Mouse (Mus musculus) embryonic facial prominence, embryonic 12.5 days (tissue): ENCODE results near the gene Gbx2. TPM values are rescaled to one million over a fixed set of nuclear protein-coding genes. Genes with fewer than 3 reads are reported as not detected.

Experiments
- ATAC-seq: fragments of 200-750 bp; cut with Nextera tagmentation; 2 replicates; pipeline ENCODE4 v1.8.0; 2017; ENCODE audit not compliant: insufficient number of reproducible peaks, insufficient read depth, low FRiP score, low TSS enrichment
- H3K27ac ChIP-seq: fragments of 300-500 bp; sonication (generic); 2 replicates; pipeline ENCODE4 v1.5.1; 2016; ENCODE audit warnings: mild to moderate bottlenecking
- H3K27me3 ChIP-seq: fragments of 300-500 bp; sonication (generic); 2 replicates; pipeline ENCODE4 v1.6.1; 2016; ENCODE audit warnings: mild to moderate bottlenecking, moderate library complexity
- H3K36me3 ChIP-seq: fragments of 300-500 bp; sonication (generic); 2 replicates; pipeline ENCODE4 v1.6.1; 2016; ENCODE audit warnings: mild to moderate bottlenecking
- H3K4me1 ChIP-seq: fragments of 300-500 bp; sonication (generic); 2 replicates; pipeline ENCODE4 v1.6.1; 2016
- H3K4me2 ChIP-seq: fragments of 300-500 bp; sonication (generic); replicated peaks from 2 replicates; pipeline ENCODE4 v1.6.1; 2016; ENCODE audit warnings: mild to moderate bottlenecking, moderate library complexity
- H3K4me3 ChIP-seq: fragments of 300-500 bp; sonication (generic); 2 replicates; pipeline ENCODE4 v1.5.1; 2016; ENCODE audit warnings: mild to moderate bottlenecking
- H3K9ac ChIP-seq: fragments of 300-500 bp; sonication (generic); 2 replicates; pipeline ENCODE4 v1.6.1; 2016; ENCODE audit warnings: mild to moderate bottlenecking, moderate library complexity
- H3K9me3 ChIP-seq: fragments of 300-500 bp; sonication (generic); 2 replicates; pipeline ENCODE4 v1.6.1; 2016; ENCODE audit warnings: mild to moderate bottlenecking, moderate library complexity
- WGBS: fragments of 180-500 bp; shearing (Covaris S2); methylation state at CpG from one replicate; pipeline ENCODE4 v1.1.7; 2016; 5-methylcytosine and 5-hydroxymethylcytosine counted together
- polyA plus RNA-seq: library from polyadenylated mRNA; unstranded; fragments of >200 nt; fragmentation: Nextera tagmentation; extraction: Ambion mirVana; gene quantifications from 2 replicates; pipeline ENCODE4 v1.2.1, GENCODE M21; 2016

The Gbx2 gene
- polyA plus RNA-seq = 2.2 and 3.1 TPM in 2 replicates

- peaks cover 44% of the 10 kb centered on the region for H3K4me1 ChIP-seq
- peak within 1 kb of the TSS; percentile 44 for H3K4me3 ChIP-seq
- no peak within 1 kb of the TSS for H3K27ac ChIP-seq
Measured at GRCm38 (mm10) chr1:89931120-89931519, at the start of gene Gbx2. Gene Gbx2, minus strand, starts transcription at chr1:89931179.

GRCm38 (mm10) chr1:89977261-89977660, 46.3 kb upstream of the Gbx2 start:
- no peaks in the 10 kb centered on the region for H3K36me3 ChIP-seq
- no peak overlapping the region for H3K9ac ChIP-seq
- WGBS = 88% methylated on average over 8 of the region's 8 CpGs
- ATAC-seq = no peak
- no peaks in the 10 kb centered on the region for H3K4me1 ChIP-seq
- no peak overlapping the region for H3K4me3 ChIP-seq
- H3K27me3 ChIP-seq = no peaks in the 10 kb centered on the region
- H3K9me3 ChIP-seq = no peaks in the 10 kb centered on the region
- H3K4me2 ChIP-seq = no peak overlapping the region
- H3K27ac ChIP-seq = no peak overlapping the region

More at GRCm38 (mm10) chr1:89931120-89931519, at the start of gene Gbx2:
- no peak for ATAC-seq
- no peaks in the 10 kb centered on the region for H3K9me3 ChIP-seq
- under 1% methylated on average over 33 of the region's 33 CpGs for WGBS
- no peaks in the 10 kb centered on the region for H3K36me3 ChIP-seq
- H3K27me3 ChIP-seq = peaks cover 88% of the 10 kb centered on the region
- H3K4me2 ChIP-seq = peak within 1 kb of the TSS; percentile 72
- peak within 1 kb of the TSS; percentile 51 for H3K9ac ChIP-seq

- H3K9me3 ChIP-seq = no peaks in the 10 kb centered on the region
- H3K4me2 ChIP-seq = no peak overlapping the region
- H3K4me1 ChIP-seq = no peaks in the 10 kb centered on the region
- ATAC-seq = no peak
- H3K27me3 ChIP-seq = peaks cover 3% of the 10 kb centered on the region
- no peak overlapping the region for H3K9ac ChIP-seq
- no peaks in the 10 kb centered on the region for H3K36me3 ChIP-seq
- 82% methylated on average over 8 of the region's 8 CpGs for WGBS
- H3K4me3 ChIP-seq = no peak overlapping the region
- no peak overlapping the region for H3K27ac ChIP-seq
Measured at GRCm38 (mm10) chr1:89976411-89976810, 45.4 kb upstream of the Gbx2 start.

DNA sequence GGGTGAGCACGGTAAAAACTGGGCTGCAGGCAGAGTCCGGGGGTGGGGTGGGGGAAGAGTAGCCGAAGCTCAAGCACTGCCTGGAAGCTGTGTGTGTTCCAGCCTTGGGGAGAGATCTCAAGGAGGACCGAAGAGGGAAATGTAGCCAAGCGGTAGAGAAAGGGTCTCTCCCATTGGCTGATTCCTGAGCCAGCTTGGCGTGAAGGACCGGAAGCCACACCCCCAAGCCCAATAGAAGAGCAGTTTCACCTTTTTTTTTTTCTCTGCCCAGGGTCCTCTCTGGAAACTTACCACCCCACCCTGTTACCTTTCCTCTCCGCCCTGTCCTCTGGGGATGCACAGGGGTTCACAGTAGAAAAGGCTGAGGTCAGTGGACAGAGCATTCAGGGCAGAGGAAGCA, 43.6 kb upstream of the Gbx2 start:
- H3K27ac ChIP-seq = no peak overlapping the region
- H3K36me3 ChIP-seq = no peaks in the 10 kb centered on the region
- WGBS = 71% methylated on average over 8 of the region's 8 CpGs
- no peaks in the 10 kb centered on the region for H3K9me3 ChIP-seq
- no peaks in the 10 kb centered on the region for H3K4me1 ChIP-seq
- no peak for ATAC-seq
- no peak overlapping the region for H3K4me2 ChIP-seq
- H3K9ac ChIP-seq = no peak overlapping the region
- H3K27me3 ChIP-seq = peaks cover 22% of the 10 kb centered on the region
- H3K4me3 ChIP-seq = no peak overlapping the region

GRCm38 (mm10) chr1:89971848-89972247, 40.9 kb upstream of the Gbx2 start:
- 34% methylated on average over 8 of the region's 8 CpGs for WGBS
- ATAC-seq = no peak
- peaks cover 49% of the 10 kb centered on the region for H3K27me3 ChIP-seq

DNA sequence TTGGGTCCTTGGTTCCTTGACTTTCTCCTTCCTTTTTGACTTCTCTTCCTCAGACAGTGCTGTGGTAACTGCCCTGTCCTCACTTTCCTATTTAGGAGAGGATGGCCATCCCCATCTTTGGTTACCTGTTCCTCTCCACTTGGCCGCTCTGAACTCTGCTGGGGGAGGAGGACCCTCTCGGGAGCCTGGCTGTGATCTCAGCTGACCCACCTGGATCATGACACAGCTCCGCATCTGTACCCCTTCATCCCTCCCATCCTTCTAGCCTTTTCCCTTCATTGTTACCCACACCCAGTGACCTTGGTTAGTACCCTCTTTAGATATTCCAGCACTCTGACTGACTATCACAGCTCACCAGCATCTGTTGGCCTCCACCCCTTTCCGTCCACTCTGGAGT, 38.7 kb upstream of the Gbx2 start:
- no peak for ATAC-seq
- no peak overlapping the region for H3K4me2 ChIP-seq
- no peak overlapping the region for H3K27ac ChIP-seq
- H3K36me3 ChIP-seq = no peaks in the 10 kb centered on the region
- WGBS = 81% methylated on average over 4 of the region's 4 CpGs
- H3K4me1 ChIP-seq = peaks cover 3% of the 10 kb centered on the region; the same call in 1 of the 2 replicates
- no peak overlapping the region for H3K4me3 ChIP-seq
- H3K9me3 ChIP-seq = no peaks in the 10 kb centered on the region
- H3K9ac ChIP-seq = no peak overlapping the region
- peaks cover 53% of the 10 kb centered on the region for H3K27me3 ChIP-seq

More at GRCm38 (mm10) chr1:89971848-89972247, 40.9 kb upstream of the Gbx2 start:
- Histone ChIP-seq H3K9me3 (no peaks in the 10 kb centered on the region), H3K4me3 (no peak overlapping the region), H3K27ac (no peak overlapping the region), H3K4me2 (no peak overlapping the region), H3K4me1 (peaks cover 3% of the 10 kb centered on the region; the same call in 1 of the 2 replicates), H3K36me3 (no peaks in the 10 kb centered on the region), H3K9ac (no peak overlapping the region)

DNA sequence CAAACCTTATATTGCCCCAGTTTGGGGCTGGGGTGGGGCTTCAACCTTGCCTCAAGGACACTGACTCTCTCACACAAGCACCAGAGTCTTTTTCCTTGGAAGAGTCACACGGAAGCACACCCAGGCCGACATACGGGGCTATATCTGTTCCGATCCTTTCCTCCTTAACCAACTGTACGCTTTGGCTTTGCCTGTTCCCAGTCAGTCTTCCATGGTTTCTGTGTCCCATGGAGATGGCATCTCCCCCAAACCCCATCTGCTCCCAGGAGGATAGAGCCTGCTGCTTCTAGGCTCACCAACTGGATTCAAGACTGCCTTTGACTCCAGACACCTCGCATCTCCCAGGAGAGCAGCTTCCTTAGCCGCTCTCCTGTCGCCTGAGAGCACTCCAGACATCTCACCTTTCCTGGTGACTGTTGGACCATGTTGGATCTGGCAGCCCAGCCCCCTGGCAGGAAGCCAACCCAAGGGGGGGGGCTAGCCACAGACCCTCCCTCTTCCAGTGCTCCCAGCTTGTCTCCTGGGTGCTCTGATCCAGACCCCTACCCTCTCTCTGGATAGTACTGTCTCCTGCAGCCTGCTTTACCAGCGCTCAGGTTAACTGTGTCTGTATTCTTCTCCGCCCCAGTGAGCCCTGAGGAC, 38.2 kb upstream of the Gbx2 start:
- H3K4me2 ChIP-seq = peak overlapping the region; percentile 95; the same call in 1 of the 2 replicates
- H3K4me1 ChIP-seq = peaks cover 3% of the 10 kb centered on the region; the same call in 1 of the 2 replicates
- H3K4me3 ChIP-seq = peak overlapping the region; percentile 69; the same call in 1 of the 2 replicates
- no peak overlapping the region for H3K9ac ChIP-seq
- no peaks in the 10 kb centered on the region for H3K9me3 ChIP-seq
- no peak for ATAC-seq
- H3K27ac ChIP-seq = no peak overlapping the region
- H3K36me3 ChIP-seq = no peaks in the 10 kb centered on the region
- WGBS = 60% methylated on average over 10 of the region's 10 CpGs
- H3K27me3 ChIP-seq = peaks cover 58% of the 10 kb centered on the region

DNA sequence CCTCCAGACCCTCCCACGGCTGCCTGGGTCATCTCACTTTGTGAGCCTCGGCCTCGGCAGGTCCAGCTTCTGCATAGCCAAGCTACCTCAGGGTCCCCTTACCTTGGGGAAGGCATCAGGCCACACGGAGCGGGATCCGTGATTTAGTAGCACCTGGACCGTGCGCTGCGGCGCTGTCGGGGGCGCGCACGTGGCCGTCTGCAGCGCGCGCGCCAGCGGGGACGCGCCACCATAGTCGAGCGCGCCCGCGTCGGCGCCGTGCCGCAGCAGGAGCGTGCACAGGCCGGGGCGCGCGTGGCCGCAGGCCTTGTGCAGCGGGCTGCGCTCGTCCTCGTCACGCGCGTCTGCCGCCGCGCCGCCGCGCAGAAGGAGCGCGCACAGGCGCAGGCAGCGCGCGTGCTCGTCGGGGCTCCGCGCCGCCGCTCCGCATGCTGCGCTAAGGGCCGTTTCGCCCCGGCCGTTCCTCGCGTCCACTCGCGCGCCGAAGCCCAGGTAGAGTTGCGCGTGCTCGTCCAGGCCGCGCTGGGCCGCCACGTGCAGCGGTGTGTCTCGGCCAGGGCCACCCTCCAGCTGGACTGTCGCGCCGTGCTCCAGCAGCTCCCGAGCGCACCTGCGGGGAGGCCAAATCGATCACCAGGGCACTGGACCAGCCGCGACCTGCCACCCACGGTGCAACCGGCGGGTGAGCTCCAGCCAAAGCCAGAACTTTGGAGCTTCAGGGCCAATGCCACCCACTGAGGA, 37.3 kb upstream of the Gbx2 start:
- Histone ChIP-seq H3K27ac (no peak overlapping the region), H3K27me3 (peaks cover 60% of the 10 kb centered on the region), H3K9ac (peak overlapping the region; percentile 68), H3K9me3 (no peaks in the 10 kb centered on the region), H3K4me2 (peak overlapping the region; percentile 95), H3K4me1 (peaks cover 3% of the 10 kb centered on the region; the same call in 1 of the 2 replicates), H3K36me3 (no peaks in the 10 kb centered on the region), H3K4me3 (peak overlapping the region; percentile 69)
- under 1% methylated on average over 94 of the region's 95 CpGs for WGBS
- ATAC-seq = no peak

DNA sequence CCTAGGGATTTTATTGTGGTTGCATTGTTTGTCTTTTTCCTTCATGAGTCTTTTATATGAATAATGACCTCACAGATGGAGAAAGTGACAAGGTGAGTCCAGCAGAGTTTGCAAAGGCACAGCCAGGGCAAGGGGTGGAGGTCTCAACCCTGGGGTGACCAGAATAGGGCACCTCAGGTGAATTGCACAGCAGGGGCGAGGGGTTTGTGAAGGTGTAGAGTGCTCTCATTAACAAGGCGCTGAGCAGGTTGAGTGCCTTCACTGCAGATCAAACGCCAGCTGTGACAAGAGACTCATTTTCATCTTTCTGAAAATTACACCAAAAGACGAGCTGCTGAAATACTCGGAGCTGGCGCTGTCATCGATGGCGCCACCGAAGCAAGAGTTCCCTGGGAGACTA, 36.6 kb upstream of the Gbx2 start:
- ATAC-seq = no peak
- 27% methylated on average over 9 of the region's 9 CpGs for WGBS

GRCm38 (mm10) chr1:89964426-89964825, 33.4 kb upstream of the Gbx2 start:
- peaks cover 60% of the 10 kb centered on the region for H3K27me3 ChIP-seq
- peaks cover 13% of the 10 kb centered on the region; the same call in 1 of the 2 replicates for H3K4me1 ChIP-seq
- 69% methylated on average over 12 of the region's 12 CpGs for WGBS
- H3K36me3 ChIP-seq = no peaks in the 10 kb centered on the region
- H3K9ac ChIP-seq = no peak overlapping the region
- no peak overlapping the region for H3K27ac ChIP-seq
- no peak for ATAC-seq
- no peaks in the 10 kb centered on the region for H3K9me3 ChIP-seq
- no peak overlapping the region for H3K4me2 ChIP-seq
- no peak overlapping the region for H3K4me3 ChIP-seq

More for the DNA sequence above, 36.6 kb upstream of the Gbx2 start:
- peak overlapping the region; percentile 69; the same call in 1 of the 2 replicates for H3K4me3 ChIP-seq
- H3K36me3 ChIP-seq = no peaks in the 10 kb centered on the region
- peak overlapping the region; percentile 95 for H3K4me2 ChIP-seq
- peaks cover 67% of the 10 kb centered on the region for H3K27me3 ChIP-seq
- no peaks in the 10 kb centered on the region for H3K9me3 ChIP-seq
- H3K9ac ChIP-seq = no peak overlapping the region
- peaks cover 6% of the 10 kb centered on the region; the same call in 1 of the 2 replicates for H3K4me1 ChIP-seq
- no peak overlapping the region for H3K27ac ChIP-seq

- no peak overlapping the region for H3K4me3 ChIP-seq
- no peaks in the 10 kb centered on the region for H3K9me3 ChIP-seq
- H3K4me2 ChIP-seq = no peak overlapping the region
- H3K9ac ChIP-seq = no peak overlapping the region
- H3K4me1 ChIP-seq = peaks cover 10% of the 10 kb centered on the region; the same call in 1 of the 2 replicates
- H3K27ac ChIP-seq = no peak overlapping the region
- H3K36me3 ChIP-seq = no peaks in the 10 kb centered on the region
- no peak for ATAC-seq
- H3K27me3 ChIP-seq = peaks cover 52% of the 10 kb centered on the region
- 84% methylated on average over 2 of the region's 2 CpGs for whole genome bisulfite sequencing
Measured at GRCm38 (mm10) chr1:89963296-89963695, 32.3 kb upstream of the Gbx2 start.

DNA sequence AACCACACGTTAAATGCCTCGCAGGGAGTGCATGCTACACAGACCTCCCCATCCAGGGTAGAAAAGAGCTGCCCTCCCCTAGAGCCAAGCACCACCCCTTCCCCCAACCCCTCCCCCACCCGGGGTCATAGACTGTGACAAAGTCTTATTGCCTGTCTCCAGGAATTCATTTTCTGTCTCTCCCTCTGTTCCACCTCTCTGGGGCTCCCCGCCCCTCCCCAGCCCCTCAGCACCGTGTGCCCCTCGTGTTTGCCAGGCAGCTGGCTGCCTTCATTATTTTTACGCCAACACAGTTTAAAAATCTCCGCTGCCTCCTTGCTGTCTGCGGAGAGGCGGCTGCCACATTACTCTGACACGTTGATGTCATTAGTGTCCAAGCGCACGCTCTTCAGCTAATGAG, 31.1 kb upstream of the Gbx2 start:
- H3K36me3 ChIP-seq = no peaks in the 10 kb centered on the region
- peak overlapping the region; percentile 28; the same call in 1 of the 2 replicates for H3K4me2 ChIP-seq
- no peak overlapping the region for H3K27ac ChIP-seq
- no peak for ATAC-seq
- no peak overlapping the region for H3K9ac ChIP-seq
- H3K9me3 ChIP-seq = no peaks in the 10 kb centered on the region
- H3K27me3 ChIP-seq = peaks cover 43% of the 10 kb centered on the region
- peaks cover 10% of the 10 kb centered on the region; the same call in 1 of the 2 replicates for H3K4me1 ChIP-seq
- no peak overlapping the region for H3K4me3 ChIP-seq
- WGBS = 10% methylated on average over 13 of the region's 13 CpGs
